Mouse (Mus musculus) limb, embryonic 12.5 days (tissue): ENCODE measurements around the gene Tgtp2. TPM values are rescaled to one million over a fixed set of nuclear protein-coding genes. Genes with fewer than 3 reads are reported as not detected.
A peak's percentile ranks its signal among the peaks of the same experiment; 100 is the strongest.

Experiments used
- ATAC-seq: fragments of 200-750 bp; cut with Nextera tagmentation; 2 replicates; pipeline ENCODE4 v1.8.0; 2017; ENCODE audit warnings: low read depth, moderate TSS enrichment; ENCODE audit not compliant: insufficient number of reproducible peaks, insufficient read depth, low FRiP score, low TSS enrichment
- H3K27ac ChIP-seq: fragments of 300-500 bp; sonication (generic); 2 replicates; pipeline ENCODE4 v1.5.1; 2016; ENCODE audit warnings: mild to moderate bottlenecking, moderate library complexity
- H3K27me3 ChIP-seq: fragments of 300-500 bp; sonication (generic); 2 replicates; pipeline ENCODE4 v1.6.1; 2016; ENCODE audit warnings: mild to moderate bottlenecking, moderate library complexity
- H3K36me3 ChIP-seq: fragments of 300-500 bp; sonication (generic); 2 replicates; pipeline ENCODE4 v1.6.1; 2016; ENCODE audit warnings: mild to moderate bottlenecking, moderate library complexity
- H3K4me1 ChIP-seq: fragments of 300-500 bp; sonication (generic); replicated peaks from 2 replicates; pipeline ENCODE4 v1.6.1; 2016
- H3K4me2 ChIP-seq: fragments of 300-500 bp; sonication (generic); 2 replicates; pipeline ENCODE4 v1.6.1; 2016; ENCODE audit warnings: mild to moderate bottlenecking, moderate library complexity
- H3K4me3 ChIP-seq: fragments of 300-500 bp; sonication (generic); replicated peaks from 2 replicates; pipeline ENCODE4 v1.5.1; 2016; ENCODE audit warnings: mild to moderate bottlenecking
- H3K9ac ChIP-seq: fragments of 300-500 bp; sonication (generic); replicated peaks from 2 replicates; pipeline ENCODE4 v1.6.1; 2016; ENCODE audit warnings: mild to moderate bottlenecking, moderate library complexity
- H3K9me3 ChIP-seq: fragments of 300-500 bp; sonication (generic); 2 replicates; pipeline ENCODE4 v1.6.1; 2016; ENCODE audit warnings: mild to moderate bottlenecking, moderate library complexity
- WGBS: fragments of 180-500 bp; shearing (Covaris S2); methylation state at CpG from one replicate; pipeline ENCODE4 v1.1.7; 2016; 5-methylcytosine and 5-hydroxymethylcytosine counted together
- polyA plus RNA-seq: library from polyadenylated mRNA; unstranded; fragments of >200 nt; fragmentation: Nextera tagmentation; extraction: Ambion mirVana; gene quantifications from 2 replicates; pipeline ENCODE4 v1.2.1, GENCODE M21; 2016

Tgtp2 gene
- polyA plus RNA-seq, 1 experiment from 2014 or later = not detected

- Histone ChIP-seq H3K4me1 (no peaks in the 10 kb centered on the region), H3K4me3 (no peak overlapping the region), H3K9me3 (no peaks in the 10 kb centered on the region), H3K27ac (no peak overlapping the region), H3K9ac (no peak overlapping the region), H3K36me3 (no peaks in the 10 kb centered on the region), H3K27me3 (no peaks in the 10 kb centered on the region), H3K4me2 (no peak overlapping the region)
- 84% methylated on average over 6 of the region's 6 CpGs for WGBS
- ATAC-seq = no peak
Measured at GRCm38 (mm10) chr11:49093861-49094660, 30.1 kb upstream of the Tgtp2 start.

GRCm38 (mm10) chr11:49092786-49093185, 28.8 kb upstream of the Tgtp2 start:
- peaks cover 6% of the 10 kb centered on the region for H3K4me1 ChIP-seq
- no peaks in the 10 kb centered on the region for H3K27me3 ChIP-seq
- H3K36me3 ChIP-seq = no peaks in the 10 kb centered on the region
- H3K27ac ChIP-seq = no peak overlapping the region
- no peak overlapping the region for H3K4me3 ChIP-seq
- 87% methylated on average over 2 of the region's 2 CpGs for WGBS
- H3K4me2 ChIP-seq = no peak overlapping the region
- H3K9me3 ChIP-seq = no peaks in the 10 kb centered on the region
- ATAC-seq = no peak
- H3K9ac ChIP-seq = no peak overlapping the region

- Histone ChIP-seq H3K9ac (no peak overlapping the region), H3K4me3 (no peak overlapping the region), H3K27me3 (no peaks in the 10 kb centered on the region), H3K4me1 (peaks cover 6% of the 10 kb centered on the region), H3K9me3 (no peaks in the 10 kb centered on the region), H3K4me2 (no peak overlapping the region), H3K27ac (no peak overlapping the region), H3K36me3 (no peaks in the 10 kb centered on the region)
- WGBS = 100% methylated on average over 1 of the region's 1 CpGs
- no peak for ATAC-seq
Measured at GRCm38 (mm10) chr11:49092053-49092586, 28.1 kb upstream of the Tgtp2 start.

GRCm38 (mm10) chr11:49091171-49091570, 27.2 kb upstream of the Tgtp2 start:
- Histone ChIP-seq H3K27ac (no peak overlapping the region), H3K4me2 (no peak overlapping the region), H3K27me3 (no peaks in the 10 kb centered on the region), H3K4me1 (peaks cover 6% of the 10 kb centered on the region), H3K4me3 (no peak overlapping the region), H3K36me3 (no peaks in the 10 kb centered on the region), H3K9me3 (no peaks in the 10 kb centered on the region), H3K9ac (no peak overlapping the region)
- WGBS = 78% methylated on average over 4 of the region's 4 CpGs
- no peak for ATAC-seq

- no peak overlapping the region for H3K27ac ChIP-seq
- WGBS = 91% methylated on average over 5 of the region's 5 CpGs
- peaks cover 6% of the 10 kb centered on the region for H3K4me1 ChIP-seq
- H3K9me3 ChIP-seq = no peaks in the 10 kb centered on the region
- H3K4me3 ChIP-seq = no peak overlapping the region
- no peak for ATAC-seq
- no peaks in the 10 kb centered on the region for H3K36me3 ChIP-seq
- H3K9ac ChIP-seq = no peak overlapping the region
- H3K4me2 ChIP-seq = no peak overlapping the region
- no peaks in the 10 kb centered on the region for H3K27me3 ChIP-seq
Measured at GRCm38 (mm10) chr11:49090551-49090950, 26.5 kb upstream of the Tgtp2 start.

- Histone ChIP-seq H3K36me3 (no peaks in the 10 kb centered on the region), H3K4me1 (peaks cover 6% of the 10 kb centered on the region), H3K4me3 (no peak overlapping the region), H3K9ac (no peak overlapping the region), H3K9me3 (no peaks in the 10 kb centered on the region), H3K4me2 (no peak overlapping the region), H3K27me3 (no peaks in the 10 kb centered on the region), H3K27ac (no peak overlapping the region)
- ATAC-seq = no peak
- WGBS = 89% methylated on average over 3 of the region's 3 CpGs
Measured at GRCm38 (mm10) chr11:49089735-49090507, 25.9 kb upstream of the Tgtp2 start.

- Histone ChIP-seq H3K27ac (no peak overlapping the region), H3K36me3 (no peaks in the 10 kb centered on the region), H3K9ac (no peak overlapping the region), H3K4me2 (no peak overlapping the region), H3K27me3 (no peaks in the 10 kb centered on the region), H3K4me3 (no peak overlapping the region), H3K9me3 (no peaks in the 10 kb centered on the region), H3K4me1 (peaks cover 6% of the 10 kb centered on the region)
- no peak for ATAC-seq
- 87% methylated on average over 5 of the region's 5 CpGs for WGBS
Measured at GRCm38 (mm10) chr11:49088990-49089652, 25.1 kb upstream of the Tgtp2 start.

- Histone ChIP-seq H3K27ac (no peak overlapping the region), H3K9ac (no peak overlapping the region), H3K4me3 (no peak overlapping the region), H3K36me3 (no peaks in the 10 kb centered on the region), H3K9me3 (no peaks in the 10 kb centered on the region), H3K4me2 (peak overlapping the region; percentile 39), H3K27me3 (no peaks in the 10 kb centered on the region), H3K4me1 (peaks cover 6% of the 10 kb centered on the region)
- whole genome bisulfite sequencing = 43% methylated on average over 22 of the region's 22 CpGs
- no peak; the same call in 1 of the 2 replicates for ATAC-seq
Measured at GRCm38 (mm10) chr11:49087830-49088616, 24.0 kb upstream of the Tgtp2 start.

- whole genome bisulfite sequencing = 82% methylated on average over 6 of the region's 6 CpGs
- no peak for ATAC-seq
Measured at GRCm38 (mm10) chr11:49086858-49087361, 22.9 kb upstream of the Tgtp2 start.

GRCm38 (mm10) chr11:49084875-49085274, 20.9 kb upstream of the Tgtp2 start:
- no peaks in the 10 kb centered on the region for H3K9me3 ChIP-seq
- no peaks in the 10 kb centered on the region for H3K36me3 ChIP-seq
- no peak for ATAC-seq
- no peak overlapping the region for H3K4me3 ChIP-seq
- H3K4me1 ChIP-seq = peaks cover 6% of the 10 kb centered on the region
- H3K4me2 ChIP-seq = no peak overlapping the region
- H3K27me3 ChIP-seq = no peaks in the 10 kb centered on the region
- H3K9ac ChIP-seq = no peak overlapping the region
- WGBS = 55% methylated on average over 3 of the region's 3 CpGs
- H3K27ac ChIP-seq = no peak overlapping the region

More at GRCm38 (mm10) chr11:49086858-49087361, 22.9 kb upstream of the Tgtp2 start:
- Histone ChIP-seq H3K9me3 (no peaks in the 10 kb centered on the region), H3K36me3 (no peaks in the 10 kb centered on the region), H3K27ac (no peak overlapping the region), H3K4me2 (no peak overlapping the region), H3K4me1 (peaks cover 6% of the 10 kb centered on the region), H3K27me3 (no peaks in the 10 kb centered on the region), H3K9ac (no peak overlapping the region), H3K4me3 (no peak overlapping the region)
